Mouse (Mus musculus) frontal cortex, adult (tissue): ENCODE data around the gene Foxo1.

Source experiments
- ATAC-seq: cut with Nextera tagmentation; 2 replicates; pipeline ENCODE4 v1.9.2; 2017; ENCODE audit warnings: mild to moderate bottlenecking, moderate library complexity, mixed read lengths; ENCODE audit not compliant: low TSS enrichment

The Foxo1 gene

DNA sequence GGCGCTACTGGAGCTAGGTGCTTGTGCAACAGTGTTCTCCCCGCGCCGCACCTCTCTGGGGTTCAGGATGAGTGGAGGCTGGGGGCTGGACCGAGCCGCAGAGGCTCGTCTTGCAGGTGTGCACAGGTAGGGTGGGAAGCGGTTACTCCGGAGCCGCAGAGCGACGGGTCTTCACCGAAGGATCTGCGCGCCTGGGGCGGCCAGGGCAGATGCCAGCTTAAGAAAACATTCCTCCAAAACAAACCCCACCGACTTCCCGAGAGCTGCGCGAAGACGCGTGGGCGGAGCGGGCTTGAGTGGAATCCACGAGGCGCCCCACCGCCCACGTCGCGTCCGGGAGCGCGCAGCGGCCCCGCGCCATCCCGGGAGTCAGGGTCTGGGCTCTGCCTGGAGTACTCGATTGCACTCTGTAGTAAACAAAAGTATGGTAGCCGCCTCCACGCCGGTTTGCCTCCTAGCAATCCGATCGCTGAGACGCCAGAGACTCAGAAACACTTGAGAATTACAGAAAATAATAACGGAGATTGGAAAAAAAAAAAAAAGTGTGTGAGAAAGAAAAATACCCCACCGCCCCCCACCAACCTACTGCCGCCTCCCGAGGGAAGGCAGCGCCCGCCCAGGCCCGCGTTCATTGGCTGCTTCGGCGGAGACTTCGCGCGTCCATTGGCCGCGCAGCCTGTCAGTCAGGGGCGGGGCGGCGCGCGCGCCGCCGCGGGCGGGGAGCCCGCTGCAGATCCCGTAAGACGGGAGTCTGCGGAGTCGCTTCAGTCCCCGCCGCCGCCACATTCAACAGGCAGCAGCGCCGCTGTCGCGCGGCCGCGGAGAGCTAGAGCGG is at the start of gene Foxo1:
Gene Foxo1, plus strand, starts transcription at position 685 of the 835 bp plus-strand sequence.
- peak; percentile 95 for ATAC-seq

- ATAC-seq: no peak
Observed at GRCm38 (mm10) chr3:52218864-52219263, 49.3 kb upstream of the Foxo1 start.

DNA sequence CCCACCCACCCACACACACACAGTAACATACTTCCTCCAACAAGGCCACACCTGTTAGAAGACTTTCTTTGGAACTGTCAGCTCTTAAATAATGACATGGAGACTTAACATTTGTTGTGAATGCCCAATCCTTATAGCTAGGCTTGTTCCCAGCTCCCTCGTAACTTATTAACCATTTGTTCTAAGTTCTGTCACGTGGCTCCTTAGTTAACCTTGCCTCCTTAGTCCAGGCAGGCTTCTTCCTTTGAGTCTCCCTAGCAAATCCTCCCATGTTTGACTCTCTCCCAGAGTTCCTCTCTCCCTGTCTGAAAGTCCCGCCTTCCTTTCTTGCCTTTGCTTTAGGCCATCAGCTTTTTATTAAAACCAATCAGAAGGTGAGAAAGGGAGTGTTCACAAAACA is 47.1 kb upstream of the Foxo1 start:
- ATAC-seq: no peak

DNA sequence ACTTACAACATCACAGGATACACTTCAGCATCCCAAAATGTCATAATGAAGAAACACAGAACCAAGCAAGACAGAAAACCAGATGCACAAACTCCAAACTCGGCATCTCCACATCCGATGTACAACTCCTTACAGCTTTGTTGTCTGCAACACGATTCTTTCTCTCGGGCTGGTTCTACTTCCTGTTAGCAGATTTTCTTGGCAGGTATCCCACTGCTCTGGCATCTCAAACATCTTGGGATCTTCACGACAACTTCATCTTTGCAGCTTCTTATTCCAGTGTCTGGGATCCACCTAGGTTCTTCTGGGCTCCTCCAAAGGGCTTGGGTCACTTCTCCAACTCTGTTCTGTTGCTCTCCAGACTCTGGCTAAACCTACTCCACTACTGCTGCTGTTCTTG is 46.2 kb upstream of the Foxo1 start:
- no peak for ATAC-seq

- no peak; the same call in 1 of the 2 replicates for ATAC-seq
Observed at GRCm38 (mm10) chr3:52236488-52236887, 31.6 kb upstream of the Foxo1 start.

DNA sequence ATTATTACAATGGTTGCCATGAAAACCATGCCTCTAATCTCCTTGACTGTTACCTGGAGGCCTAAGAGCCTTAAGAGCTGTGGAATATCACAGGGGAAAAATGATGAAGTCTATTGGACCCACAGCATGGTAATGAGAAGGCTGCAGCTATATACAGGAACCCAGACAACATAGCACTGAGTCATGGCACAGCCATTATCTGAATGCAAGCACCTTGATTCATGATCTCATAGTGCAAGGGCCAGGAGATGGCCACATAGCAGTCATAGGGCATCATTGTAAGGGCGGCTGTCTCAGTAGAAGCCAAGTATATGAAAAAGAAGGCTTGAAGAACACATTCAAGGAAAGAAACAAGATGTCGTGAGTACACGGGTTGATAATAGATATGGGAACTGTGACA is 31.0 kb upstream of the Foxo1 start:
- ATAC-seq: no peak

GRCm38 (mm10) chr3:52241062-52241461 is 27.1 kb upstream of the Foxo1 start:
- no peak for ATAC-seq

DNA sequence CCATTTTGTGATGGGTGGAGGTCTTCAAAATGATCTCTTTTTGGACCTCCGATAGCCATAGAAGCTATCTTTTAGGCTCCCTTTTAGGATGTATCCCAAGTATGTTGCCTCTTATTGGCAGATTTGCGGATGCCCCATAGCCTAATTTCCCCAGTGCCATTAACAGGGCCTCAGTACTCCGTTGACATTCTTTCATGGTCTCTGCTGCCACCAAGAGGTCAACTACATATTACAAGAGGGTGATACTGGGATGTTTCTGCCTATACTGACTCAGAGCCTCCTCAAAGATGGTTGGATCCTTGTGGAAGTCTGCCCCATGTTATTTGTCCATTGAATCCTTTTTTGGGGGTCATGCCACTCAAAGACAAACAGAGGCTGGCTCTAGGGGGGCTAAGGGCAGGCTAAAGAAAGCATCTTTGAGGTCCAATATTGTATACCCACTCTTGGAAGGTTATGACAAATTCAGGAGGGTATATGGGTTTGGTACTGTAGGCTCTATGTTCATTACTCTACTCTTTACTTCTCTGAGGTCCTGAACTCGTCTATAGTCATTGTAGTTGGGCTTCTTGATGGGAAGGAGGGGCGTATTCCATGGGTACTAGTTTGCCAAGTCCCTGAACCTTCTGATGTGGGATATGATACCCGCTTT is 25.6 kb upstream of the Foxo1 start:
- peak; percentile 95 for ATAC-seq

GRCm38 (mm10) chr3:52243271-52244021 is 24.7 kb upstream of the Foxo1 start:
- ATAC-seq: peak; percentile 78

GRCm38 (mm10) chr3:52245996-52246830 is 21.9 kb upstream of the Foxo1 start:
- no peak; the same call in 1 of the 2 replicates for ATAC-seq

DNA sequence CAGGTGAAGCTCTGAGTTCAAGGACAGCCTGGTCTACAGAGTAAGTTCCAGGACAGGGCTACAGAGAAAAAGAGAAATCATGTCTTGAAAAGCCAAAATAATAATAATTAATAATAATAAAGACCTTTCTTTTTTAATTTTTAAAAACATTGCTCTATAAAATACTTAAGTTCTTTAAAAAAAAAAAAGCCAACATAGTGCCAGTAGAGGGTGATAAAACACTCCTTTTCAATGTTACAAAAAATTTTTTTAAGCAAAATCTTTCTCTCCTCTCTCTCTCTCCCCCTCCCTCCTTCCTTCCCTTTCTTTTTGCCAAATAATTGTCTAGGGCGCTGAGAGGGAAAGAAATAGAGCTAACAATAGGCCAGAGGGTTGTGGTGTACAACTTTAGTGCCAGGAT is 17.0 kb upstream of the Foxo1 start:
- ATAC-seq: no peak

DNA sequence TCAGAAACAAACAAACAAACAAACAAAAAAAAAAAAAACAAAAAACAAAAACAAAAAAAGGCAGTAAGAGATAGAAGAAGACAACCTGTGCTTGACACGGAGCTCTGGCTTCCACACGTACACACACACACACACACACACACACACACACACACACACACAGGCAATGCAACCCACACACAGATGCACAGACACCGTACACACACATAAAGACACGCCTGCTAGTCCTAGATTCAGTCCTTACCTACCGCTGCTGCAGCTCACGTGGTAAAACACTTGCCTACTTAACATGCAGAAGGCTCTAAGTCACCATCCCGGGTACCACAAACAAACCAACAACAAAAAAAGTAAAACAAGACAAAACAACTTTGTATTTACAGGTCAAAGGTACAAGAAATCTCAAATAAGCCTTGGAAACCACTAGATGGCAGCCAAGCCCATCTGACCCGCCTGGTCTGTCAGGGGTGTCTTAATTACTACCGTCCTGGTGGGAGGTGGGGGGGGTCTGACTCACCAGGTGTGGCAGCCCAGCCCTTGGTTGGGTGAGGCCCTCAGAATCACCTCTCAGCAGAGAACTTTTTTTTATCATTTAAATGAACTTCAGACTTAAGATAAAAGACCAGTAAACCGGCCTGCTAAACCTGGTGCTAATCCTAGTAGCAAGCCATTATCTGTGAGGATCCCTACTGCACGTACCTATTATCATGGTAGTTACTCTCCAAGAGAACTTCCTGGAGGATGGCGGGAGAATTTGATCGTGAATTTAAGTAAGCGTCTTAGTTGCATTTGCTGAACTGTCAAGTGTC is 14.3 kb upstream of the Foxo1 start:
- ATAC-seq: no peak

DNA sequence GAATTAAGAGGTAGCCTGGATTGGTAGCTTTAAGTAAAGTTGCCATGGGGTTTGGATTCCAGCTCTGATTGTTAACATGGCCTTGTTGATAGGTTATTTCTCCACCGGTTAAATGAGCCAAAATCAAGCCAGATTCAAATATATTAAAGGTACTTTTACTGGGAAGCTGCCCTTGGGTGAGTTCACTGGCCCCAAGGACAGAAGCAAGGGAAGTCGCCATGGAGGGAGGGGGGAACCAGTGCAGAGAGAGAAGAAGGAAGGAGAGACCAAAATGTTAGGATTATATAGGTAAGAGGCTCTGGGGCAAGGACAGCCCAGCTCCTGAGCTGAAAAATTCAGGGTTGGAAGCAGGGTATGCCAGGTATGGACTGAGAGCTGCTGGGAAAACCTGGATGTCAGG is 13.6 kb upstream of the Foxo1 start:
- no peak for ATAC-seq

DNA sequence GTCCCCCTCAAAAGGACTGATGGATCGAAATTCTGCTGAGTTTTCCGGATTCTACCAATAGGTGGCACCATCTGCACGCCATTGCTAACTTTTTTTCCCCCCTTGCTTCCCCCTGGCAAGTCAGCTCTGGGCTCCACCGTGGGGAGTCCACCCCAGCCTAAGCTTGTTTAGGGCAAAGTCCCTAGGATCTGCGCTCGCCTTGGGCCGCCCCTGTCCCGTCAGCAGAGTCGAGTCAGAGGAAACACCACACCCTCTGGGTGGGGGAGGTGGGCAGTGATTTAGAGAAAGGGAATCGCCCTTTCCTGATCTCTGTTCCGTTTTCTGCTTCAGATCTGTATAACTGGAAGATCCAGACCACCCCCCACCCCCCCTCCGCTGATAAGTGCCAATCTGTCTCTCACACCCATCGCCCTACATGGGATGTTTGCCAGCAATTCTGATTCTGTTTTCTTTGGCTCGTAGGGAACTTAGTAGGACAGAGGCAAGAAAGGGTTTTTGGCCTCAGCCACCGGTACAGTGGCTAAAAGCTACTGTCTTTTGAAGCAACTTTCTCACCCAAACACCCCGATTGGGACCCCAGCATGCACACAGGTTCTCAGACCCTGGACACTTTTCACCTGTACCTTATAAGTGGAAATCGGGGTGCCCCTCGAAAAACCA is 10.2 kb upstream of the Foxo1 start:
- no peak; the same call in 1 of the 2 replicates for ATAC-seq

- ATAC-seq: no peak
Observed at GRCm38 (mm10) chr3:52258532-52258931, 9.6 kb upstream of the Foxo1 start.

DNA sequence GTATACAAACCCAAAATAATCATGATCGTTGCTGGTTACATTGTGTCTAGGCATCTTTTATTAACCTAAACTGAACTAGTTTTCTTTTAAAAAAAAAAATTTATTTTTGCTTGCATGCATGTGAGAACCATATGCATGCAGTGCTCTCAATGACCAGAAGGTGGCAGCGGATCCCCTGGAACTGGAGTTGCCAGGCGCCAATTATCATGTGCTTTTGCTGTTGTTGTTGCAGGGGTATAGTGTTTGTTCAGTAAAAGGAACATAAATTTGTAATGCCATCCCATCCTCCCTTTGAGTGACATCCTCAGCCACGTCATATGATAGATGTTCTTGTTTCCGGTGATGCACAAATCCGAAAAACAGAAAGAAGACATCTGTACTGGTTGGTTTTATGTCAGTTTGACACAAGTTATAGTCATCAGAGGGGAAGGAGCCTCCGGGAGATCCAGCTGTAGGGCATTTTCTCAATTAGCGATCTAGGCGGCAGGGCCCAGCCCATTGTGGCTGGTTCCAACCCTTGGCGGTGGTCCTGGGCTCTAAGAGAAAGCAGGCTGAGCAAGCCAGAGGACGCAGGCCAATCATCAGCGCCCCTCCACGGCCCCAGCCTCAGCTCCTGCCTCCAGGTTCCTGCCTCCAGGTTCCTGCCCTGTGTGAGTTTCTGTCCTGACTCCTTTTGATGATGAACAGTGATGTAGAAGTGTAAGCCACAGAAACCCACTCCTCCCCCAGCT is 5.5 kb upstream of the Foxo1 start:
- peak; percentile 61; the same call in 1 of the 2 replicates for ATAC-seq

DNA sequence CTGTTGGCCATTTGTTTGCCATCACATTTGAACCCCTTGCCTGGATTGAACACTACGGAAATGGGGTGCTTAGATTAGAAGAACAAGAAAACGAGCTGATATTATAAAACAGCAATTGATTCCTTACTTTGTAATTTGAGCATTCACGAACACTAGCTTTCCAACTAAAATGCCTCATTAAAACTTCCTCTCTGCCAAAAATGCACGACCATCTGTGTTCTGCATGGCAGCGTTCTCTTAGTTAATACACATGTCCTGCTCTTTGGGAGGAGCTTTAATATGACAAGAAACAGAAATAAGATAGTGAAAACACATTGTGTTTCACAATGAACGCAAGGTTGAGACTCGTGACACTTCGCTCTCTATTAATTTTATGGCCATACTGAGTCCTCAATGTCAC is 3.8 kb upstream of the Foxo1 start:
- ATAC-seq: no peak

DNA sequence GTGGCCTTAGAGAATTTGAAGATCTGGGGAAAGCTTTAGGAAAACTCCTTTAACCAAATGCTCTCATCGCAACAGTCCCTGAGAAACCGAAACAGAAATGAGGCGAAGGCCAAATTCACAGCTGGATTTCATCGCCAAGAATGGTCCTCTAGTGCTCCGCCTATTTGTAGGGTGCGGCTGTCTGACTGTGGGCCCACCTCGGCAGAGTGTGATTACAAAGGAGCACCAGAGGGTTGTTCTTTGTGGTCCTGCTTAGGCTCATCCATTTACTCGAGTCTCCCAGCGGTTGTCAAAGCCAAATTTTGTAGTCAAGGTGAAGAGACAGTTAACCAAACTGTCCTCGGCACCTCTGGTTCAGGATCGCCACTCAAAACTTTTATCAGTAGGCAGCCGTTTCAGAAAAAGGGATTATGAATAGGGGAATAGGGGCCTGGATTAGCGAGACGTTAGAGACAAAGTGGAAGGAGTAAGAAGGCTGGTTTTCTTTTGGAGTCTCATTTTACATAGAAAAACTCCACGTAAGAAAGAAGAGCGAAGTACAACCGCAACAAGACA is 1.5 kb upstream of the Foxo1 start:
- ATAC-seq: no peak

DNA sequence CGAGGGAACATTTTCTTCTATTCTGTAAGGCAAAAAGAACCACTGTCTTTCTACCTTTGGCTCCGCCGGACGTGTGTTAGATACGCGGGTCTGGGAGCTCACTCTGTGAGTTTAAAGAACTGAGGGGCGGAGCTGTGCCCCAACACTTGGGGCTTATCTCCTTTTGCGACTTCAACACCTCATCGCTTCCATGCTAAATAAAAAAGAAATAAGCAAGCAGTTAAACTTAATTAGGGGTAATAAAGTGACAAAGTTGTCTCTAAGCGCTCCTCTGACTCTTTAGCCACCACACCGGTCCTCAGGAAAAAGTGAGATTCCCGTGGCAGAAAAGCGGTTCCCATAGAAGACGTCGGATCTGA is 864 bp upstream of the Foxo1 start:
- ATAC-seq: no peak

GRCm38 (mm10) chr3:52268487-52268736 is 276 bp downstream of the Foxo1 start:
- ATAC-seq: no peak; the same call in 1 of the 2 replicates
